Mouse (Mus musculus) kidney, postnatal 10 days (tissue): ENCODE measurements around the gene Olfr1349.
A peak's percentile ranks its signal among the peaks of the same experiment; 100 is the strongest.

Experiments used
- DNase-seq: peaks from one replicate; pipeline ENCODE4 v3.0.0; 2021; ENCODE audit warnings: mixed read lengths

Gene Olfr1349

DNA sequence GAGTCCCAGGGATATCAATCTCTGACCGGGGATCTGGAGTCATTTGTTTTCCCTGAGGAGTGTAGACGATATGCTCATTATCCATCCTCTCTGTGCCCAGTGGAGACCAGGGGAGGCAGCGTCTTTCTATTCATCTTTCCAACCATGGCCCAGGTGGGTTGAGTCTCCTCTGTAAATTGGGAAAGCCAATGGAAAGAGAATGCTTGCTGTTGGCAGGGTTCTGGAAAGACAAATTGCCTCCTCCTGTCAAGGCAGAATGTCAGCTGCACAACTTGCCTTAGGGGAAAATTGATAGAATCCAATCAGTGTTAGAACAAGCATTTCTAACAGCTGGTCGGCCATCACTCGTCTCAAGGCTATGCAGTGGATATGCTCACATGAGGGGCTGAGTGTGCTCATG, at the start of gene Olfr1349:
Gene Olfr1349 (minus strand): TSS at position 101 of the 400 bp plus-strand sequence.
- DNase-seq = no peak

DNA sequence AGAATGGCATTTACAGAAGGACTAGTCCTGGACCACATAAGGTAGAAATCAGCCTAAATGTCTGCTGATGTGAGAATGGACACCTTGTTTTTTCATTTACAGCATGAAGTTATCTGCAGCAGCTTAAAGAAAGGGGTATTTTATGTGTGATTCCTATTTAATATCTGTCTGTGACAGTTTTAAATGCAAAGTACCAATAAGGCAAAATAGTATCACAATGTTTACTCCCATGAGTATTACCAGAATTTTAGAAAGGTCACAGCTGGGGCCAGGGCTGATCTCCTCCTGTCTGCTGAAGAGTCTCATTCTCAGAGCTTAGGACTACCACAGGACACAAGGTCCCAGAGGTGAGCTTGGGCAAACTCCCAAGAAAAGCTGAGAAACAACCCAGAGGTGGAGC, 41.8 kb upstream of the Olfr1349 start, which contains the start of gene Olfr1350:
Gene Olfr1350 (plus strand): TSS at position 301 of the 400 bp plus-strand sequence.
- DNase-seq = no peak

DNA sequence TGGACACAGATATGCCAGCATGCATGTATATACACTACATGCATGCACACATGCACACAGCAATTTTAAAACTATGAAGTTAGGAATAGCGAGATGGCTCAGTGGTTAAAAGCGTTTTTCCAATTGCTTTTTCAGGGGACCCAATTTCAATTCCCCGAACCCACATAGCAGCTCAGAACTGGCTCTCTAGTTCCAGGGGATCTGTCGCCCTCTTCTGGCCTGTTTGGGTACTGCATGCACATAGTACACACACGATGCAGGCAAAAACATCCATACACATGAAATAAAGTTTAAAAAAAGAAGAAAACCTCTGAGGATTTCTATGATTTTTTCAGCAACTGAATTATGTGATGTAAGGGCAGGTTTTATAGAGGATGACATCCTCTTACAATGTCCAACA, 3.4 kb upstream of the Olfr1349 start:
- peak; percentile 7 for DNase-seq

DNA sequence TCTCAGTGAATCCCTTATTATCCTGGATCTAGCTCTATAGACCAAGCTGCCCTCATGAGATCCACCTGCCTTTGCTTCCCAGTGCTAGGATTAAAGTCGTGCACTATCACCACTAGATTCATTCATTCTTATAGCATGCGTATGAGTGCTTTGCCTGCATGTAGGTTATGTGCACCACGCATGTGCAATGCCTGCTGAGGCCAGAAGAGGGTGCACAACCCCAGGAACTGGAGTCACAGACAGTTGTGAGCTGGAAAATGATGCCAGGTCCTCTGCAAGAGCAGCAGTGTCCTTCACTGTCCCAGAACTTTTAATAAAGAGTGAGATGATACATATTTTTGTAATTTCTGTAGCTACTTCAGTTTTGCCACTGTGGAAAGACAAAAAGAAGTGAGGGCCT, 2.3 kb upstream of the Olfr1349 start:
- no peak for DNase-seq

DNA sequence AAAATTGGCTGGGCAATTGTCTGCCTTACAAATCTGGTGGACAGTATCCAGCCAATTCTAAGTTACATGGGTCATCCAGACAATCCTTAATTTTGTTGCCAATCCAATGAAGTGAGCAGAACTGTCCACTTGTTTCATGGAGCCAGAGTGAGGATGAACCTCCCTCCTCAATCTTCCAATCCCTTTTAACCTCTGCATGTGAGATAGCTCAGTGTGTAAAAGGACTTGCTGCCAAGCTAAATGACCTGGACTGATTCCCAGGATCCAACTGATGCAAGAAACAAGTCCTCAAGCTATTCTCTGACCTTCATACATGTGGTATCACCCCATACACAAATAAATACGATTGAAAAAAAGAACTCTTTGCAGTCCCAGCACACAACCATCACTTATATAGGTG, 1.1 kb downstream of the Olfr1349 start:
- no peak for DNase-seq

DNA sequence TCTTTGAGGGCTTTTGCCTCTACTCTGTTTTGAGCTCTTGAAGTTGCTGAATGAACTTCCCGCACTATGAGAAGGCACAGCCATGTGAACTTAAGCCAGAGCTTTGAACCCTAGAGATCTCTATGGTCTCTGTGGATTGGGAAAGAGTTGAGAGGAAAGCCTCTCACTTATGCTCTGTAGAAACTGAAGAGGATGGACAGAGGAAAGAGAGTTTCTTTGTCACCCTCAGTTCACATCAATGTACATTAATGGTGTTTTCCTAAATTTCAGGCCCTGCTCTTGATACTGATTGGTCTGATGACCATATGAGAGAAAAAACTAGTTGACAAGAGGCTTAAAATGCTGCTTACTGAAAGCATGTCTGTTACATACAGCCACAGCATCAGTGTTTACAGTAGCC, 14.1 kb downstream of the Olfr1349 start, which contains the start of gene Olfr1348:
Gene Olfr1348 (minus strand): TSS at position 101 of the 400 bp plus-strand sequence.
- no peak for DNase-seq

DNA sequence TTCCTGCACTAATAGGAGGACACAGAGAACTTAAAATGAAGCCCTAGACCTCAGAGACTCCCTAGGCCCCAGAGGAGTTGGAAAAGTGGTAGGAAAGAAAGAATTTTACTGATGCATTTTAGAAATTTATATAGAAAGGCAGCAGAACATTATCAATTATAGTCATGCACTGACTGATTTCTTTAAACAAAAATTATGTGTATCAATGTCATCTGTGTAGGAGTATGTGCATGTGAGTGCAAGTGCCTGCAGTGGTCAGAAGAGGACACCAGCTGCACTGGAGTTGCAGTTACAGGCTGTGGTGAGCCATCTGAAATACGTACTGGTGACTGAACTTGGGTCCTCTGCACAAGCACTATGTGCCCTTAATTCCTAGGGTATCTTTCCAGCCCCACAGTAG, 23.1 kb downstream of the Olfr1349 start, which contains the start of gene Olfr1347:
Gene Olfr1347 (minus strand): TSS at position 101 of the 400 bp plus-strand sequence.
- DNase-seq = no peak

DNA sequence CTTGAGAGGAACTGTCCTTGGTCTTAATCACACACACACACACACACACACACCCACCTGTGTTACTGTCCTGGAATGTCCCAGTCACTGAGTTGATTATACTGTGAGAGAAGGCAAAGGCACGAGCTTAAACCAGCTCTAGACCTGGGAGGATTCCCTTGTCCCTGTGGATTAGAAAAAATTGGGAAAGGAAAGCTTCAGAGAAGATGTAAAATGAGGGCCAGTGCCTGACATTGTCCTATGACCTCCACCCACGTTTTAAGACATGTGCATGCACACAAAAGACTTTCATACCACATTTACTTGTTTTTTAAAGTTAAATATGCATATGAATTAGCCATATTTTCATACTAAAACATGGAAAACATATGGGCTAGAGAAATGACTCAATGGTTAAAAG, 35.9 kb downstream of the Olfr1349 start, which contains the start of gene Olfr5:
Gene Olfr5 (minus strand): TSS at position 101 of the 400 bp plus-strand sequence.
- DNase-seq = no peak

DNA sequence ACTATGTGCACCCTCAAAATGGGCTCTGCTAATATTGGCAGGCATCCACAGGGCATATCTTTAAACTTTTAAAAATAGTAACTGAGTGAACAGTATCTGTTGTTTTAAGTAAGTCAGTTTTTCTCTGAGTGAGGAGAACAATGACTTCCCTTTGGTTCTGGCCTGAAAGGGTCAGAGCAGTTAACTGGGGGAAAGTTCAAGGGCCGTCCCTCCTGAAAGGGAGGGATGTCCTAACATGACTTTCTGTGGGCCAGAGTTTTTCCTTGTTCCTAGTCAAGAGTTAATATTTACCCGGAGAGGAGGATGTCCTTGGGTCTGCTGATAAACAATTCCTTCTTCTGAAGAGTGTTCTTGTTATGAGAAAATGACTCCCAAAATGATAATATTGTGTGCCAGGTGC, 45.1 kb downstream of the Olfr1349 start:
- DNase-seq = peak; percentile 6

DNA sequence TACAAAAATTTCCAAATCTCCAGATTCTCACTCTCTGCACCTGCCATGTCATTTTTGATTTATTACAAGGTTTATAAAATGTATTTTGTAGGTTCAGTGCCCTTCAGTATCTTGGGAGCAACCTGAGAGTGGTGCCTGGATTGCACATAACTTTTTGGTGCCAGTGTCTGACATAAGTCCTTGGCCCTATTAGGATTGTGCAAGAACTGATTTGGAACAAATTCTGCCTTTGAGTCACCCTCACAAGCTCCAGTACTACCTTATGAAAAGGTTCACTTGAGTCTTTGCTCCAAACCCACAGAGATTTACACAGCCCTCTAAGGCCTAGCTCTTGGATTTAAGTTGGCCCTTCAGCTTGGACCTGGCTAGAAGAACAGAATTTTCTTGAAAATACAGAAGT, 55.8 kb downstream of the Olfr1349 start, which contains the start of gene Olfr1346:
Gene Olfr1346 (plus strand): TSS at position 151 of the 400 bp plus-strand sequence.
- DNase-seq = no peak
